Mouse (Mus musculus) central nervous system, embryonic 18 days (tissue): Measurements from ENCODE around the gene Ttll5. TPM values are rescaled to one million over a fixed set of nuclear protein-coding genes. Genes with fewer than 3 reads are reported as not detected.

ENCODE experiments used
- polyA plus RNA-seq: library from polyadenylated mRNA; depleted of rRNA; stranded (reverse); fragments of >200 nt; gene quantifications from 2 replicates; pipeline ENCODE4 v1.2.3, GENCODE M21; 2012; rRNA removed

Gene Ttll5
- 17.6 and 20.5 TPM in 2 replicates for polyA plus RNA-seq

DNA sequence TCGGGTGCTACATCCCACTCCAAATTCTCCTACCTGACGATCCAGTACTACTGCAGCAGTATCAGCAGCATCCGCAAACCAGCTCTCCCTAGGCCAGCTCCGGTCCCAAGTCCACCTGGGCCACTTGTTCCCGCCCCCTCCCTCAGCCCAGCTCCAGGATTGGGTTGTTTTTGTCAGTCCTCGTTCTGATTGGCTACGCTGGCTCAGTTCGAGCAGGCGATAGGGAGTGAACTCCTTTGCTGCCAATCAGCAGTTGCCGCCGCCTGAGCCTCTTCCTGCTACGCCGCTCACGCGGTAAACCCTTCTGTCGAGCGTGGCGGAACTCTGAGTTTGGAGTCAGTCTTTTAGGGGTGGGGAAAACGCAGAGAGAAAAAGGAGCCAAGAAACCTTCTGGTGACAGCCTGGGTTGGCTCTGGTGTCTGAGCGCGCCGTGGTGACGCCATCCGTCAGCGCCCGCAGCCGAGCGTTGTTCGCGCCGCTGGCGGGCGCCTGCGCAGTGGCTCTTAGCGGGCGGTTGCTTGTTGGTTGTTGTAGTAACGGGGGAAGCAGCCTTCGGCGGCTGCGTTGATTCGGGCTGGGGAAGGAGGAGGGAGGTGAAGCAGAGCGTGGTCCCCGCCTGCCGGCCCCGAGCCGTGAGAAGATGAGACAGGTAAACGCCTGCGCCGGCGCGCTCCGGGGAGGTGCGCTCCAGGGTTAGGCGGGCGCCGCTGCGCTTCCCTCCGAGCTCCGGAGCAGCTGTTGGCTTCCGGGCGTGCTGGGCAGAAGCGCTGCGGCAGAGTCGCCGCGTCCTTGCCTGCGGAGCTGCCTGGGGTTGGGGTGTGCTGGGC is at the start of gene Ttll5, which contains the start of gene Erg28:
Gene Ttll5 (plus strand): TSS at position 222 of the 827 bp plus-strand sequence.
Gene Erg28 (minus strand): TSS at position 113 of the 827 bp plus-strand sequence.

GRCm38 (mm10) chr12:86078553-86079201 is 254.2 kb downstream of the Ttll5 start, which contains the start of gene Tgfb3:
TSS of gene Tgfb3 (minus strand) at chr12:86079041.

GRCm38 (mm10) chr12:86082481-86083012 is 258.1 kb downstream of the Ttll5 start, which contains the start of gene Ift43:
TSS of gene Ift43 (plus strand) at chr12:86082541.

Other genes with a start within 250 kb of the Ttll5 start
- gene Jdp2, start 225.6 kb upstream of the Ttll5 start, polyA plus RNA-seq, result 14.0 and 14.9 TPM in 2 replicates
- gene Batf, start 138.0 kb upstream of the Ttll5 start, polyA plus RNA-seq, result 0.72 and 0.95 TPM in 2 replicates
- 3.9 and 4.1 TPM in 2 replicates for gene Flvcr2, start 78.1 kb upstream of the Ttll5 start, polyA plus RNA-seq
- gene Erg28, start 109 bp upstream of the Ttll5 start, polyA plus RNA-seq, result 72.9 and 79.2 TPM in 2 replicates